ENCODE assay signal across 8 mouse cellular contexts in the genomic region with DNA sequence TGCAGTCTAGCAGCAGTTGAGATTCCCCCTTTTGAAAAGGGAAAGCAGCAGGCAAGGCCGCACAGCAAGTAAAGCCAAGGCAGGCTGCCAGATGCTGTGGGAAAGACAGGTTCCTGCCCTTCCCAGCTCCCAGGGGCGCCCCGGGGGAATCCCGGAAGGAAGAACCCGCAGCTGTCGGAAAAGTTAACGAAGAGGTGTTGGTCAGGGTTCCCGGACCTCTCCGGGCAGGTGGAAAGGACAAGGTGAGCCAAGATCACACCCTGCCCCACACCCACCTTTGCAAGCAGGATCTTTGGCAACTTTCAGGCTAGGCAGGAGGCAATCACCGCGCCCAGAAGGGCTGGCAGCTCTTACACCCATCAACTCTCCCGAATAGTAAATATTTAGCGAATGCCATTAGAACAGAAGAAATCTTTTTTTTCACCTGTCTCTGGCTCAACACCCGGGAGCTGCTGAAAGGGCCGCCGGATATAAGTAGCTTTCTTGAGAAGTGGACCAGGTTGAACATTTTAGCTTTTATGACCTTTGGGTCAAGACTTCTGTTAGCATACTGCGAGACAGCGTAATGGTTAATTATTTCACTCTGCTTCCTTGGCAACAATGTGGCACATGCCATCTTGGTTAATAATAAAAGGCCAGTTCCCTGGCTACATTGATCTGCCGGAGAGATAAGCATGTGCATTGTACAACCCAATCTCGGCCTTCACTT. TPM values are rescaled to one million over a fixed set of nuclear protein-coding genes. Genes with fewer than 3 reads are reported as not detected.
A peak's percentile ranks its signal among the peaks of the same experiment; 100 is the strongest.
DNase-seq lines count a peak whose midpoint lies in the region; ATAC-seq and TF ChIP-seq lines count a peak whose summit lies in the region.
"Had no signal": no experiment of that assay in that cellular context is flagged by ENCODE, and none has a peak within 500 bp of the region (broad histone marks: within the 10 kb centered on the region; RNA-seq: fewer than 3 reads in every experiment).

No protein-coding gene starts in this region.

- no peak overlapping the region for H3K27ac ChIP-seq in heart, postnatal 0 days (ENCODE audit: low read depth)
- peak overlapping the region; percentile 84 for H3K27ac ChIP-seq in stomach, embryonic 15.5 days
- H3K27ac ChIP-seq: macrophage had no signal

- peak; percentile 59 for DNase-seq in left cerebral cortex, postnatal 4 days
- no peak for DNase-seq in left cerebral cortex, adult 9 months (ENCODE audit: low spot score in 2 of 2)
- no peak for DNase-seq in heart, postnatal 0 days (ENCODE audit: low spot score)
- DNase-seq in kidney, postnatal 4 days, result peak; percentile 56 to 69
- DNase-seq in embryo, embryonic 11 days, result no peak
- DNase-seq in layer of hippocampus, adult 9-11 months, result no peak

- TF ChIP-seq CTCF in heart, postnatal 0 days (IDR thresholded peaks at IDR 0.05; ENCODE audit: low read depth), result no peak

- H3K4me3 ChIP-seq in heart, postnatal 0 days (ENCODE audit: low read depth, low read length), result no peak overlapping the region
- no peak overlapping the region for H3K4me3 ChIP-seq in stomach, embryonic 15.5 days (replicated peaks)

- no peaks in the 10 kb centered on the region for H3K9me3 ChIP-seq in heart, postnatal 0 days (replicated peaks; ENCODE audit: control insufficient read depth, low read length)
- no peaks in the 10 kb centered on the region for H3K9me3 ChIP-seq in stomach, embryonic 15.5 days

- ATAC-seq in heart, postnatal 0 days (ENCODE audit: insufficient read depth, low read depth), result no peak
- peak; percentile 79 for ATAC-seq in stomach, embryonic 15.5 days (ENCODE audit: insufficient read depth, low FRiP score, low read depth)

- intact Hi-C loops in left cerebral cortex, postnatal 4 days (cut with DNase I), result no loop called here

- no peaks in the 10 kb centered on the region for H3K27me3 ChIP-seq in heart, postnatal 0 days (ENCODE audit: control insufficient read depth, insufficient read depth, low read length)
- no peaks in the 10 kb centered on the region for H3K27me3 ChIP-seq in stomach, embryonic 15.5 days (replicated peaks)

- peak overlapping the region; percentile 16 for H3K4me2 ChIP-seq in heart, postnatal 0 days (ENCODE audit: low read depth, low read length)
- peak overlapping the region; percentile 34 for H3K4me2 ChIP-seq in stomach, embryonic 15.5 days

- no peak overlapping the region for H3K9ac ChIP-seq in heart, postnatal 0 days (replicated peaks; ENCODE audit: low read depth, low read length)
- peak overlapping the region; percentile 9; the same call in 1 of the 2 replicates for H3K9ac ChIP-seq in stomach, embryonic 15.5 days

- TF ChIP-seq EP300 in heart, postnatal 0 days (IDR thresholded peaks at IDR 0.05; ENCODE audit: low read depth), result no peak

- H3K36me3 ChIP-seq in heart, postnatal 0 days (replicated peaks; ENCODE audit: control insufficient read depth, insufficient read depth, low read length), result no peaks in the 10 kb centered on the region
- no peaks in the 10 kb centered on the region for H3K36me3 ChIP-seq in stomach, embryonic 15.5 days

- WGBS in heart, postnatal 0 days, result 40% methylated on average over 20 of the region's 20 CpGs
- 27% methylated on average over 20 of the region's 20 CpGs for WGBS in stomach, embryonic 15.5 days

- no peaks in the 10 kb centered on the region for H3K4me1 ChIP-seq in heart, postnatal 0 days (ENCODE audit: control insufficient read depth, insufficient read depth)
- H3K4me1 ChIP-seq in stomach, embryonic 15.5 days, result peaks cover 5% of the 10 kb centered on the region

RNA-seq across cellular contexts. Expression of gene Spink4, which starts 11.4 kb away (rescaled TPM):
- total RNA-seq in left cerebral cortex, postnatal 4 days (2021), result not detected
- 2.7 TPM in 1 of 2 replicates, not detected in the other for total RNA-seq in heart, postnatal 0 days (2014; rRNA removed; ENCODE audit: low replicate concordance)
- polyA plus RNA-seq in heart, postnatal 0 days (2015; fragmentation: Nextera tagmentation; extraction: Ambion mirVana), result 7.7 and 7.8 TPM in 2 replicates
- 40.4 and 53.4 TPM in 2 replicates for polyA plus RNA-seq in stomach, embryonic 15.5 days (2015; fragmentation: Nextera tagmentation; extraction: Ambion mirVana)
- polyA plus RNA-seq: macrophage had no signal

RNA-seq across cellular contexts. Expression of gene Bag1, which starts 39.7 kb away (rescaled TPM):
- total RNA-seq in left cerebral cortex, postnatal 4 days (2021), result 100 to 1,000 TPM; 152 to 153 TPM
- total RNA-seq in heart, postnatal 0 days (2014; rRNA removed; ENCODE audit: low replicate concordance), result 77.3 and 98.8 TPM in 2 replicates
- 213 and 222 TPM in 2 replicates for polyA plus RNA-seq in heart, postnatal 0 days (2015; fragmentation: Nextera tagmentation; extraction: Ambion mirVana)
- polyA plus RNA-seq in stomach, embryonic 15.5 days (2015; fragmentation: Nextera tagmentation; extraction: Ambion mirVana), result 225 and 233 TPM in 2 replicates

RNA-seq across cellular contexts. Expression of gene Chmp5, which starts 39.8 kb away (rescaled TPM):
- total RNA-seq in left cerebral cortex, postnatal 4 days (2021), result 10 to 100 TPM; 69.7 to 70.1 TPM
- total RNA-seq in heart, postnatal 0 days (2014; rRNA removed; ENCODE audit: low replicate concordance), result 17.7 and 26.8 TPM in 2 replicates
- polyA plus RNA-seq in heart, postnatal 0 days (2015; fragmentation: Nextera tagmentation; extraction: Ambion mirVana), result 72.3 and 77.3 TPM in 2 replicates
- polyA plus RNA-seq in stomach, embryonic 15.5 days (2015; fragmentation: Nextera tagmentation; extraction: Ambion mirVana), result 103 and 108 TPM in 2 replicates

RNA-seq across cellular contexts. Expression of gene B4galt1, which starts 54.6 kb away (rescaled TPM):
- 1 to 10 TPM; 6.7 TPM for total RNA-seq in left cerebral cortex, postnatal 4 days (2021)
- total RNA-seq in heart, postnatal 0 days (2014; rRNA removed; ENCODE audit: low replicate concordance), result 125 and 129 TPM in 2 replicates
- 49.6 and 50.3 TPM in 2 replicates for polyA plus RNA-seq in heart, postnatal 0 days (2015; fragmentation: Nextera tagmentation; extraction: Ambion mirVana)
- 47.2 and 47.8 TPM in 2 replicates for polyA plus RNA-seq in stomach, embryonic 15.5 days (2015; fragmentation: Nextera tagmentation; extraction: Ambion mirVana)

Comparison
In these comparisons a context has a peak if more than half of its experiments do, and no peak if none do; other contexts are left out.
1. DNase-seq: peak in left cerebral cortex, postnatal 4 days (single experiment) and kidney, postnatal 4 days (2 of 2); none in left cerebral cortex, adult 9 months (0 of 2), heart, postnatal 0 days (single experiment), embryo, embryonic 11 days (single experiment) and layer of hippocampus, adult 9-11 months (single experiment).